Mouse (Mus musculus): ENCODE data around the gene Tesc. TPM values are rescaled to one million over a fixed set of nuclear protein-coding genes. Genes with fewer than 3 reads are reported as not detected.

The Tesc gene
- polyA plus RNA-seq, 1 experiment from 2014 or later, result 2.0 TPM

- Histone ChIP-seq H3K9me3 (no peaks in the 10 kb centered on the region), H3K4me1 (peaks cover 21% of the 10 kb centered on the region), H3K4me3 (no peak overlapping the region), H3K9ac (no peak overlapping the region), H3K4me2 (replicated peaks) (no peak overlapping the region), H3K36me3 (peaks cover 86% of the 10 kb centered on the region), H3K27me3 (no peaks in the 10 kb centered on the region), H3K27ac (no peak overlapping the region)
- ATAC-seq (ENCODE audit: low FRiP score, low read depth), result no peak; the same call in 1 of the 2 replicates
- 67% methylated on average over 4 of the region's 4 CpGs for WGBS
Measured at GRCm38 (mm10) chr5:118067572-118067971, 40.0 kb downstream of the Tesc start.

- Histone ChIP-seq H3K4me1 (peaks cover 21% of the 10 kb centered on the region), H3K27ac (no peak overlapping the region), H3K36me3 (peaks cover 91% of the 10 kb centered on the region), H3K9ac (no peak overlapping the region), H3K27me3 (no peaks in the 10 kb centered on the region), H3K4me3 (no peak overlapping the region), H3K9me3 (no peaks in the 10 kb centered on the region), H3K4me2 (replicated peaks) (no peak overlapping the region)
- WGBS, result 95% methylated on average over 9 of the region's 9 CpGs
- no peak for ATAC-seq (ENCODE audit: low FRiP score, low read depth)
Measured at GRCm38 (mm10) chr5:118067984-118068494, 40.5 kb downstream of the Tesc start.

GRCm38 (mm10) chr5:118069315-118069714 lies 41.8 kb downstream of the Tesc start:
- ATAC-seq (ENCODE audit: low FRiP score, low read depth), result 0 out of 2 replicates have a peak, but pooled peaks have one; percentile 33
- Histone ChIP-seq H3K27ac (no peak overlapping the region), H3K27me3 (no peaks in the 10 kb centered on the region), H3K9ac (no peak overlapping the region), H3K9me3 (no peaks in the 10 kb centered on the region), H3K36me3 (peaks cover 96% of the 10 kb centered on the region), H3K4me3 (no peak overlapping the region), H3K4me1 (peaks cover 17% of the 10 kb centered on the region), H3K4me2 (replicated peaks) (no peak overlapping the region)
- 44% methylated on average over 9 of the region's 9 CpGs for WGBS

GRCm38 (mm10) chr5:118071766-118072165 lies 44.2 kb downstream of the Tesc start:
- ATAC-seq (ENCODE audit: low FRiP score, low read depth), result no peak
- peaks cover 96% of the 10 kb centered on the region for H3K36me3 ChIP-seq
- no peak overlapping the region for H3K27ac ChIP-seq
- H3K4me2 ChIP-seq (replicated peaks), result no peak overlapping the region
- H3K4me1 ChIP-seq, result no peaks in the 10 kb centered on the region; the same call in 1 of the 2 replicates
- WGBS, result 80% methylated on average over 5 of the region's 5 CpGs
- H3K4me3 ChIP-seq, result no peak overlapping the region
- no peak overlapping the region for H3K9ac ChIP-seq
- no peaks in the 10 kb centered on the region for H3K27me3 ChIP-seq
- no peaks in the 10 kb centered on the region for H3K9me3 ChIP-seq

- no peaks in the 10 kb centered on the region; the same call in 1 of the 2 replicates for H3K4me1 ChIP-seq
- no peak overlapping the region for H3K4me3 ChIP-seq
- H3K36me3 ChIP-seq, result peaks cover 93% of the 10 kb centered on the region
- no peak overlapping the region for H3K9ac ChIP-seq
- no peaks in the 10 kb centered on the region for H3K9me3 ChIP-seq
- no peak overlapping the region; the same call in 1 of the 2 replicates for H3K27ac ChIP-seq
- no peaks in the 10 kb centered on the region for H3K27me3 ChIP-seq
- H3K4me2 ChIP-seq (replicated peaks), result no peak overlapping the region
- WGBS, result 91% methylated on average over 15 of the region's 15 CpGs
- no peak for ATAC-seq (ENCODE audit: low FRiP score, low read depth)
Measured at GRCm38 (mm10) chr5:118073213-118073773, 45.8 kb downstream of the Tesc start.

GRCm38 (mm10) chr5:118076721-118077592 lies 49.4 kb downstream of the Tesc start:
- H3K9ac ChIP-seq, result 0 out of 2 replicates have a peak overlapping the region, but pooled peaks have one; percentile 19
- peaks cover 74% of the 10 kb centered on the region for H3K36me3 ChIP-seq
- H3K4me3 ChIP-seq, result no peak overlapping the region
- H3K4me1 ChIP-seq, result peaks cover 15% of the 10 kb centered on the region
- ATAC-seq (ENCODE audit: low FRiP score, low read depth), result no peak
- 90% methylated on average over 15 of the region's 15 CpGs for WGBS
- H3K4me2 ChIP-seq (replicated peaks), result no peak overlapping the region
- H3K9me3 ChIP-seq, result no peaks in the 10 kb centered on the region
- peak overlapping the region; percentile 39; the same call in 1 of the 2 replicates for H3K27ac ChIP-seq
- H3K27me3 ChIP-seq, result no peaks in the 10 kb centered on the region

GRCm38 (mm10) chr5:118078550-118078949 lies 51.0 kb downstream of the Tesc start:
- peaks cover 58% of the 10 kb centered on the region for H3K36me3 ChIP-seq
- WGBS, result 88% methylated on average over 6 of the region's 6 CpGs
- H3K4me2 ChIP-seq (replicated peaks), result no peak overlapping the region
- H3K9ac ChIP-seq, result no peak overlapping the region
- H3K27me3 ChIP-seq, result no peaks in the 10 kb centered on the region
- ATAC-seq (ENCODE audit: low FRiP score, low read depth), result no peak
- peaks cover 29% of the 10 kb centered on the region for H3K4me1 ChIP-seq
- no peak overlapping the region for H3K27ac ChIP-seq
- H3K9me3 ChIP-seq, result no peaks in the 10 kb centered on the region
- H3K4me3 ChIP-seq, result no peak overlapping the region

- Histone ChIP-seq H3K4me2 (replicated peaks) (no peak overlapping the region), H3K9ac (no peak overlapping the region), H3K4me1 (peaks cover 37% of the 10 kb centered on the region), H3K4me3 (no peak overlapping the region), H3K9me3 (no peaks in the 10 kb centered on the region), H3K27me3 (no peaks in the 10 kb centered on the region), H3K27ac (no peak overlapping the region), H3K36me3 (peaks cover 50% of the 10 kb centered on the region)
- 87% methylated on average over 6 of the region's 6 CpGs for WGBS
- ATAC-seq (ENCODE audit: low FRiP score, low read depth), result no peak
Measured at GRCm38 (mm10) chr5:118079354-118079753, 51.8 kb downstream of the Tesc start.

GRCm38 (mm10) chr5:118079839-118080250 lies 52.3 kb downstream of the Tesc start:
- H3K36me3 ChIP-seq, result peaks cover 46% of the 10 kb centered on the region

GRCm38 (mm10) chr5:118081374-118081949 lies 53.9 kb downstream of the Tesc start:
- H3K9me3 ChIP-seq, result no peaks in the 10 kb centered on the region
- H3K9ac ChIP-seq, result no peak overlapping the region
- peaks cover 33% of the 10 kb centered on the region for H3K36me3 ChIP-seq
- H3K27ac ChIP-seq, result peak overlapping the region; percentile 15; the same call in 1 of the 2 replicates
- H3K27me3 ChIP-seq, result no peaks in the 10 kb centered on the region
- H3K4me1 ChIP-seq, result peaks cover 48% of the 10 kb centered on the region
- peak; percentile 35; the same call in 1 of the 2 replicates for ATAC-seq (ENCODE audit: low FRiP score, low read depth)
- H3K4me2 ChIP-seq (replicated peaks), result 0 out of 2 replicates have a peak overlapping the region, but pooled peaks have one; percentile 1
- 48% methylated on average over 9 of the region's 9 CpGs for WGBS
- no peak overlapping the region for H3K4me3 ChIP-seq

More at GRCm38 (mm10) chr5:118079839-118080250, 52.3 kb downstream of the Tesc start:
- Histone ChIP-seq H3K9ac (no peak overlapping the region), H3K4me3 (no peak overlapping the region), H3K4me2 (replicated peaks) (no peak overlapping the region), H3K9me3 (no peaks in the 10 kb centered on the region), H3K27me3 (no peaks in the 10 kb centered on the region), H3K27ac (0 out of 2 replicates have a peak overlapping the region, but pooled peaks have one; percentile 11), H3K4me1 (peaks cover 42% of the 10 kb centered on the region)
- WGBS, result 77% methylated on average over 11 of the region's 11 CpGs
- ATAC-seq (ENCODE audit: low FRiP score, low read depth), result no peak

- 54% methylated on average over 6 of the region's 6 CpGs for whole genome bisulfite sequencing
- Histone ChIP-seq H3K4me1 (peaks cover 53% of the 10 kb centered on the region), H3K36me3 (peaks cover 30% of the 10 kb centered on the region), H3K9me3 (no peaks in the 10 kb centered on the region), H3K27me3 (no peaks in the 10 kb centered on the region), H3K4me3 (no peak overlapping the region), H3K27ac (peak overlapping the region; percentile 58; the same call in 1 of the 2 replicates), H3K4me2 (replicated peaks) (0 out of 2 replicates have a peak overlapping the region, but pooled peaks have one; percentile 1), H3K9ac (peak overlapping the region; percentile 50; the same call in 1 of the 2 replicates)
- ATAC-seq (ENCODE audit: low FRiP score, low read depth), result no peak
Measured at GRCm38 (mm10) chr5:118081996-118082395, 54.5 kb downstream of the Tesc start.
